Mouse (Mus musculus) brown adipose tissue, adult 24 weeks (tissue): ENCODE results near the gene Dnaaf2. TPM values are rescaled to one million over a fixed set of nuclear protein-coding genes. Genes with fewer than 3 reads are reported as not detected.

Source experiments
- H3K27ac ChIP-seq: fragments of 200-500 bp; replicated peaks from 2 replicates; pipeline ENCODE4 v1.5.1; 2012; ENCODE audit warnings: low read depth, mild to moderate bottlenecking, low read length
- H3K4me1 ChIP-seq: fragments of 200-500 bp; 2 replicates; pipeline ENCODE4 v1.6.1; 2012; ENCODE audit warnings: low read length, mixed read lengths; ENCODE audit not compliant: control insufficient read depth, insufficient read depth, insufficient read length
- H3K4me3 ChIP-seq: fragments of 200-500 bp; 2 replicates; pipeline ENCODE4 v1.5.1; 2012; ENCODE audit warnings: low read depth, mild to moderate bottlenecking, low read length, moderate library complexity; ENCODE audit not compliant: insufficient read depth
- polyA plus RNA-seq: library from polyadenylated mRNA; stranded (reverse); fragments of >200 nt; gene quantifications from 2 replicates; pipeline ENCODE4 v1.2.4, GENCODE M21; 2012; ENCODE audit not compliant: missing spikeins, insufficient read depth, insufficient read length

The Dnaaf2 gene
- polyA plus RNA-seq, 1 experiment: not detected

GRCm38 (mm10) chr12:69210056-69210979 lies 12.1 kb upstream of the Dnaaf2 start:
- Histone ChIP-seq H3K4me3 (no peak overlapping the region), H3K27ac (no peak overlapping the region)

GRCm38 (mm10) chr12:69208520-69208919 lies 10.3 kb upstream of the Dnaaf2 start:
- Histone ChIP-seq H3K4me1 (no peaks in the 10 kb centered on the region), H3K4me3 (no peak overlapping the region), H3K27ac (no peak overlapping the region)

More at GRCm38 (mm10) chr12:69210056-69210979, 12.1 kb upstream of the Dnaaf2 start:
- no peaks in the 10 kb centered on the region; the same call in 1 of the 2 replicates for H3K4me1 ChIP-seq

GRCm38 (mm10) chr12:69207926-69208325 lies 9.7 kb upstream of the Dnaaf2 start:
- H3K27ac ChIP-seq: no peak overlapping the region
- no peaks in the 10 kb centered on the region for H3K4me1 ChIP-seq
- H3K4me3 ChIP-seq: no peak overlapping the region

DNA sequence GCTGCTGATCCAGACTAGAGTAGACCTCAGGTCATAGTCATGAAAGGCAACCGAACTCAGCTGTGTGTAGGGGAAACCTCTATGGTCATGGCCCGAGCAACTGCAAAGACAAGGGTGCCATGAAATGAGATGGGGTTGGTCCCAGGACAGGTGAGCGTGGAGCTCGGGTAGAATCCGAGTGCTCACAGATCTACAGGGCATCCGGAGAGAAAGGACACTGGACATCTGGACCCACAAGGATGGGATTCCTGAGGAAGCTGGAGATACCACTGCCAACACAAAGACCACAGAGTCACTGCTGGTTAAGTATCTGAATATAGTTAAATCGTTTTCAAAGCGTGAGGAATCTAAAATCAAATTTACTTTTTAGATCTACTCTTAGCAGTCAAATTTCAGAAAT lies 9.2 kb upstream of the Dnaaf2 start:
- H3K27ac ChIP-seq: no peak overlapping the region
- no peaks in the 10 kb centered on the region for H3K4me1 ChIP-seq
- H3K4me3 ChIP-seq: no peak overlapping the region

DNA sequence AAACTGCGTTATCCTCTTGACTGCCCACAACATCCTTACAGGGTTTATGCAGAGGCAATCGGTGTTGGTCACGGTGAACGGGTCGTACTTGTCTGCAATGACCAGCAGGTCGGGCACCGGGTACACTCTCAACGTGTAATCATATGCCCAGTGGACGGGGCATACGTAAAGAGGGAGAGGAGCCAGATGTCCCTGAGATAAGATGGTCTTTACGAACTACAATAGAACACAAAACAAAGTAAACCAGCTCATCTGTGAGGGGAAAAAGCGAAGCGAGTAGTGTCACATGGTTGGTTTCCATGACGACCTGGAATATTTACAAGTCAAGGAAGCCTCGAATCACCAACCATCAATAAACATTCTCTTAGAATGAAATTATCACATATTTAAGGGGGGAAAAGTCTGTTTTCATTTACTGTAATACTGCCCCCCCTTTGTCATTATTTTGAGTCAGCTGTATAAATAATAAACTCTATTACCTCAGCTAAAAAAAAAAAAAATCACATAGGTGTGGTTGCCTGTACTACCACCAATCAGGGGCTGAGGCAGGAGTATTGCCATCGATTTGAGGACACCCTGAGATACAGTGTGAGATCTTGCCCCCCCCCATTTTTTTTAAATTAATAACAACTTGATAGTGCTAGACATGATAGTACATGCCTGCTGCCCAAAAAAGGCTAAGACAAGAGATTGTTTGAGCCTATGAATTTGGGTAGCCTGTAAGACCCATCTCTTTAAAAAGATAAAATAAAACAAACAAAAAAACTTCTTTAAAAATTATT lies 6.0 kb upstream of the Dnaaf2 start, which contains the start of gene Gm49384:
Gene Gm49384 (minus strand): TSS at position 216 of the 782 bp plus-strand sequence.
- Histone ChIP-seq H3K4me1 (no peaks in the 10 kb centered on the region), H3K4me3 (no peak within 1 kb of the TSS), H3K27ac (no peak within 1 kb of the TSS)

GRCm38 (mm10) chr12:69198985-69199384 lies 756 bp upstream of the Dnaaf2 start:
- no peak overlapping the region for H3K4me3 ChIP-seq
- H3K4me1 ChIP-seq: peaks cover 5% of the 10 kb centered on the region; the same call in 1 of the 2 replicates
- no peak overlapping the region for H3K27ac ChIP-seq

GRCm38 (mm10) chr12:69197378-69198163 lies 658 bp downstream of the Dnaaf2 start:
- Histone ChIP-seq H3K27ac (peak overlapping the region; percentile 74), H3K4me3 (peak overlapping the region; percentile 91), H3K4me1 (peaks cover 5% of the 10 kb centered on the region; the same call in 1 of the 2 replicates)

DNA sequence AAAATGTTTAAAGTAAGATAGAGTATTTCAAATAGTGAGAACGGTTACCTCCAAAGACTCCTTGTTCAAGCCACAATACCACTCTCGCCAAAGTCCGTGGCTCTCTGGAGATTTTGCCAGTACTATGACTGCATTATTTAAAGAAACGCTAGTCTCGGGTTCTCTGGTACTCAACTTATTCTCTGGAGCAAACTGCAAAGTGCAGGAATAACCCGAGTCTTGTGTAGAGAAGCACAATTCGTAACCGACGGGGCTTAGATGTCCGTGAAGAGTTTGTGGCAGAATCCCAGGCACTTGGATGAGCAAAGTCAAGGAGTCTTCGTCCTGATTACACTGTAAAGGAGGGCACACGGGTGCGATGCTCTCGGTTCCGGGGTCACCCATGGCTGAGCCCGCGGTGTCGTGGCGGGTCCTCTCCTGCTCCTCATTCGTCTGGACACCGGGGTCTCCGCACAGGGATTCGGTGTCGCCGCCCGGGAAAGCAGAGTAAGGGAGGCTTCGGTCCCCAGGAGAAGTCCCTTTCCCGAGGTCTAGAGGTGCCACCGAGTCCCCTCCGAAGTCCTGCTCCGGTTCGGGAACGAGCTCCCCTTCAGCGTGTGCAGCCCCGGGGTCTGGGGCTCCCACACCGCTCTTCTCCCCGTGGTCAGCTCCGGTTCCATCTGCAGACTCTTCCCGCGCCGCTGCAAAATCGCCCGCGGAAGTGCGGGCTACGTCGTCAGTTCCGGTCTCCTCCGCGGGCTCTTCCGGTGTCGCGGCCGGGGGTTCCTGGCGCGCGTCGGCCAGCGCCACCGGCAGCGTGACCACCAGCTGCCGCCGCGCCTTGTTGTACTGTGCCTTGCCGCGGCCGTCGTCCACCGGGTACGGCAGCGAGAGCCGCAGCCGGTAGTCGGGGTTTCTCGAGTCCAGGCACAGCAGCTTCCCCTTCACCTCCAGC lies 1.5 kb downstream of the Dnaaf2 start, which contains the start of gene Gm49383:
Gene Gm49383 (minus strand): TSS at position 661 of the 934 bp plus-strand sequence.
- Histone ChIP-seq H3K27ac (peak within 1 kb of the TSS; percentile 74), H3K4me1 (peaks cover 5% of the 10 kb centered on the region; the same call in 1 of the 2 replicates), H3K4me3 (peak within 1 kb of the TSS; percentile 91)

DNA sequence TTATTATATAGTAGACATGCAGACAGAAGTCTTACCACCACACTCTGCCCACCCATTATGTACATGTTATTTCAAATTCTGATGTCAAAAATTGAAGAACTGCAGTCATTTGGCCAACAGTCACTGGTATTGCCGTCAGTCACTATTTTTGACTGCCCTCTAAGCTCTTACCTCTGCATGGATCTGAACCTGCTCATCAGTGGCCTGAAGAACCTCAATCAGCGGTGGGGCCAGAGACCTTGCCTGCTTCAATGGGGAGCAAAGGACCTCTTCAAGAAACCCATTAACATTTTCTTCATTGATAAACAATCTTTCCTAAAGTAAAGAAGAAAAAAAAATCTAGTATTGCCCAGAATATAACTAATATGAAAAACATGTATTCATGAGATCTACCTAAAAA lies 5.6 kb downstream of the Dnaaf2 start:
- Histone ChIP-seq H3K4me1 (peaks cover 2% of the 10 kb centered on the region; the same call in 1 of the 2 replicates), H3K27ac (no peak overlapping the region), H3K4me3 (no peak overlapping the region)

DNA sequence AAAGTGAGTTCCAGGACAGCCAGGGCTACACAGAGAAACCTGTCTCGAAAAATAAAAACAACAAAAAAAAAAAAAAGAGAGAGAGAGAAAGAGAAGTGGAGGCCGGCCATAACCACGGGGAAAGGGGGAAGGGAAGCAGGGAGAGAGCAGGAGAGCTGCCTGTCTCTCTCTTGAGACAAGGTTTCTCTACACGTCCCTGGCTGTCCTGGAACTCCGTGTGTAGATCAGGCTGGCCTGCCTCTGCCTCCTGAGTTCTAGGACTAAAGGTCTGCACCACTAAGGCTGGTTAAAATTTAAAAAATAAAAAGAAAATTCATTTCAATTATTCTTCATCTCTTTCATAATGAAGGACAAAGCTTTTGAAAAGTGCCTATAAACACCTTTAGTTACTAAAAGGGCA lies 6.8 kb downstream of the Dnaaf2 start:
- H3K27ac ChIP-seq: no peak overlapping the region
- H3K4me1 ChIP-seq: peaks cover 6% of the 10 kb centered on the region
- H3K4me3 ChIP-seq: no peak overlapping the region

GRCm38 (mm10) chr12:69190522-69190921 lies 7.7 kb downstream of the Dnaaf2 start:
- no peak overlapping the region for H3K4me3 ChIP-seq
- no peak overlapping the region for H3K27ac ChIP-seq
- peaks cover 4% of the 10 kb centered on the region; the same call in 1 of the 2 replicates for H3K4me1 ChIP-seq

GRCm38 (mm10) chr12:69190074-69190473 lies 8.2 kb downstream of the Dnaaf2 start:
- Histone ChIP-seq H3K4me1 (peaks cover 4% of the 10 kb centered on the region; the same call in 1 of the 2 replicates), H3K27ac (no peak overlapping the region), H3K4me3 (no peak overlapping the region)

DNA sequence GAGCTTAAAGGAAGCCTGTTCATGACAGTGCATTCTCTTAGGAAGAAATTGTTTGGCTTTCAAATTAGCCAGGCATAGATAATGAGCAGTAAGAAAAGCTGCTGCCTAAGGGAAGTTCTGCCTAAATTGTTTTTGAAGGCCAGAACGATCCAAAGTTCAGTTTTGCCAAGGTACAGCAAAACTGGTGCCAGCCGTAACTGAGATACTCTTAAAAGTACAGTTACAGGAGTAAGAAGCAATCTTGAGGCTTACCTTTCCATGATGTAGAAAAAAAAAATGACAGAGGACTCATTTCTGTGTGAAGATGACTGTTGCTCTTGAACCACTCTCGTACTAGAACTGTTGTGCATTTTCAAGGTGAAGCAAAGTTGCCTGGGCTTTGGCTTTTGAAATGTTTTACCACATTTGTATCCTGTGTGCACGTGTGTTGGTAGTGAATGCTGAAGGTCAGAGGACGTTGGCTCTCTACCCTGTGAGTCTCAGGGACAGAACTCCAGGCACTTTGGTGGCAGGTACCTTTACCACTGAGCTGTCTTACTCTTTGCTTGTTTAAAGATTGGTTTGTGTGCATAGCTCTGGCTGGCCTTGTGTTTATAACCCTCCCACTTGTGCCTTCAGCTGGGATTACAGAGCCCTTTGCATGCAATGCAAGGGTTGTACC lies 11.3 kb downstream of the Dnaaf2 start:
- Histone ChIP-seq H3K27ac (no peak overlapping the region), H3K4me1 (peaks cover 7% of the 10 kb centered on the region; the same call in 1 of the 2 replicates), H3K4me3 (no peak overlapping the region)
